Mouse (Mus musculus) layer of hippocampus, postnatal 10 days (tissue): Measurements from ENCODE around the gene 2410004P03Rik. TPM values are rescaled to one million over a fixed set of nuclear protein-coding genes. Genes with fewer than 3 reads are reported as not detected.

Experiments used
- total RNA-seq, 2 experiments: library from RNA; stranded (reverse); gene quantifications; 2 replicates each; pipeline ENCODE4 v1.2.3; 2021

Gene 2410004P03Rik
- total RNA-seq, 2 experiments from 2014 or later = 2.6 to 3.5 TPM

Other genes starting within 250 kb of the 2410004P03Rik start
- gene Greb1, start 210.8 kb downstream of the 2410004P03Rik start, total RNA-seq = under 1 TPM; 0.57 to 0.76 TPM
- 10 to 100 TPM; 23.2 to 24.5 TPM for gene E2f6, start 200.8 kb downstream of the 2410004P03Rik start, total RNA-seq
- gene Rock2, start 116.8 kb downstream of the 2410004P03Rik start, total RNA-seq = 10 to 100 TPM; 79.1 to 79.4 TPM
- 1 to 10 TPM in 1 of 2 experiments, under 1 TPM in 1; 0.85 to 1.5 TPM for gene Pqlc3, start 11.3 kb downstream of the 2410004P03Rik start, total RNA-seq
- gene Kcnf1, start 165.2 kb upstream of the 2410004P03Rik start, total RNA-seq = 10 to 100 TPM; 26.8 to 29.6 TPM